Mouse (Mus musculus): ENCODE results near the gene Arhgef3.

- no peak for TF ChIP-seq CTCF (IDR thresholded peaks at IDR 0.05; ENCODE audit: low read depth)
- peak; percentile 85 for TF ChIP-seq EP300 (IDR thresholded peaks at IDR 0.05; ENCODE audit: low read depth)
Measured at GRCm38 (mm10) chr14:27349828-27350729, 235.4 kb downstream of the Arhgef3 start.
